Mouse (Mus musculus): Measurements from ENCODE around the gene Nbeal2. TPM values are rescaled to one million over a fixed set of nuclear protein-coding genes. Genes with fewer than 3 reads are reported as not detected.

The Nbeal2 gene
- 4.8 and 5.0 TPM in 2 replicates for polyA plus RNA-seq (2015; fragmentation: Nextera tagmentation; extraction: Ambion mirVana)

GRCm38 (mm10) chr9:110653655-110654461 lies at the start of gene Nbeal2:
Gene Nbeal2, minus strand, starts transcription at chr9:110654161.
- under 1% methylated on average over 75 of the region's 75 CpGs for WGBS
- Histone ChIP-seq H3K27ac (ENCODE audit: low read length) (peak within 1 kb of the TSS; percentile 63), H3K27me3 (ENCODE audit: insufficient read depth, low read length) (no peaks in the 10 kb centered on the region), H3K4me1 (ENCODE audit: insufficient read depth, low read length) (peaks cover 33% of the 10 kb centered on the region), H3K4me3 (ENCODE audit: low read length) (peak within 1 kb of the TSS; percentile 63), H3K36me3 (ENCODE audit: insufficient read depth, low read length) (no peaks in the 10 kb centered on the region), H3K4me2 (replicated peaks; ENCODE audit: low read depth, low read length) (peak within 1 kb of the TSS; percentile 80), H3K9me3 (ENCODE audit: low read length) (no peaks in the 10 kb centered on the region), H3K9ac (replicated peaks; ENCODE audit: low read length) (peak within 1 kb of the TSS; percentile 76)
- peak; percentile 94 for ATAC-seq (ENCODE audit: low FRiP score, low TSS enrichment)

GRCm38 (mm10) chr9:110702848-110703247 lies 48.9 kb upstream of the Nbeal2 start:
- H3K4me1 ChIP-seq (ENCODE audit: insufficient read depth, low read length) = no peaks in the 10 kb centered on the region
- H3K9ac ChIP-seq (replicated peaks; ENCODE audit: low read length) = no peak overlapping the region
- H3K4me3 ChIP-seq (ENCODE audit: low read length) = no peak overlapping the region
- WGBS = 86% methylated on average over 1 of the region's 1 CpGs
- no peaks in the 10 kb centered on the region for H3K36me3 ChIP-seq (ENCODE audit: insufficient read depth, low read length)
- no peak overlapping the region for H3K4me2 ChIP-seq (replicated peaks; ENCODE audit: low read depth, low read length)
- ATAC-seq (ENCODE audit: low FRiP score, low TSS enrichment) = no peak
- H3K9me3 ChIP-seq (ENCODE audit: low read length) = no peaks in the 10 kb centered on the region
- no peaks in the 10 kb centered on the region for H3K27me3 ChIP-seq (ENCODE audit: insufficient read depth, low read length)
- H3K27ac ChIP-seq (ENCODE audit: low read length) = no peak overlapping the region

GRCm38 (mm10) chr9:110701114-110702032 lies 47.4 kb upstream of the Nbeal2 start:
- Histone ChIP-seq H3K9me3 (ENCODE audit: low read length) (no peaks in the 10 kb centered on the region), H3K4me3 (ENCODE audit: low read length) (no peak overlapping the region), H3K36me3 (ENCODE audit: insufficient read depth, low read length) (peaks cover 5% of the 10 kb centered on the region; the same call in 1 of the 2 replicates), H3K4me1 (ENCODE audit: insufficient read depth, low read length) (no peaks in the 10 kb centered on the region), H3K9ac (replicated peaks; ENCODE audit: low read length) (no peak overlapping the region), H3K27me3 (ENCODE audit: insufficient read depth, low read length) (no peaks in the 10 kb centered on the region), H3K4me2 (replicated peaks; ENCODE audit: low read depth, low read length) (no peak overlapping the region), H3K27ac (ENCODE audit: low read length) (no peak overlapping the region)
- WGBS = 71% methylated on average over 12 of the region's 12 CpGs
- ATAC-seq (ENCODE audit: low FRiP score, low TSS enrichment) = no peak

- H3K27me3 ChIP-seq (ENCODE audit: insufficient read depth, low read length) = no peaks in the 10 kb centered on the region
- H3K9me3 ChIP-seq (ENCODE audit: low read length) = no peaks in the 10 kb centered on the region
- no peak overlapping the region for H3K4me3 ChIP-seq (ENCODE audit: low read length)
- 89% methylated on average over 3 of the region's 3 CpGs for WGBS
- H3K9ac ChIP-seq (replicated peaks; ENCODE audit: low read length) = no peak overlapping the region
- H3K4me1 ChIP-seq (ENCODE audit: insufficient read depth, low read length) = no peaks in the 10 kb centered on the region
- H3K4me2 ChIP-seq (replicated peaks; ENCODE audit: low read depth, low read length) = no peak overlapping the region
- peaks cover 12% of the 10 kb centered on the region; the same call in 1 of the 2 replicates for H3K36me3 ChIP-seq (ENCODE audit: insufficient read depth, low read length)
- H3K27ac ChIP-seq (ENCODE audit: low read length) = no peak overlapping the region
- ATAC-seq (ENCODE audit: low FRiP score, low TSS enrichment) = no peak
Measured at GRCm38 (mm10) chr9:110699574-110699973, 45.6 kb upstream of the Nbeal2 start.

GRCm38 (mm10) chr9:110697465-110697864 lies 43.5 kb upstream of the Nbeal2 start:
- no peak overlapping the region for H3K4me2 ChIP-seq (replicated peaks; ENCODE audit: low read depth, low read length)
- peaks cover 24% of the 10 kb centered on the region; the same call in 1 of the 2 replicates for H3K36me3 ChIP-seq (ENCODE audit: insufficient read depth, low read length)
- ATAC-seq (ENCODE audit: low FRiP score, low TSS enrichment) = peak; percentile 21; the same call in 1 of the 2 replicates
- no peaks in the 10 kb centered on the region for H3K4me1 ChIP-seq (ENCODE audit: insufficient read depth, low read length)
- H3K27ac ChIP-seq (ENCODE audit: low read length) = no peak overlapping the region
- H3K9me3 ChIP-seq (ENCODE audit: low read length) = no peaks in the 10 kb centered on the region
- no peak overlapping the region for H3K4me3 ChIP-seq (ENCODE audit: low read length)
- H3K27me3 ChIP-seq (ENCODE audit: insufficient read depth, low read length) = no peaks in the 10 kb centered on the region
- 74% methylated on average over 3 of the region's 3 CpGs for WGBS
- H3K9ac ChIP-seq (replicated peaks; ENCODE audit: low read length) = no peak overlapping the region

GRCm38 (mm10) chr9:110696427-110696826 lies 42.5 kb upstream of the Nbeal2 start:
- 94% methylated on average over 5 of the region's 5 CpGs for WGBS

GRCm38 (mm10) chr9:110695165-110695755 lies 41.3 kb upstream of the Nbeal2 start:
- no peak overlapping the region for H3K4me3 ChIP-seq (ENCODE audit: low read length)
- peaks cover under 1% of the 10 kb centered on the region; the same call in 1 of the 2 replicates for H3K4me1 ChIP-seq (ENCODE audit: insufficient read depth, low read length)
- no peaks in the 10 kb centered on the region for H3K9me3 ChIP-seq (ENCODE audit: low read length)
- ATAC-seq (ENCODE audit: low FRiP score, low TSS enrichment) = no peak
- H3K27me3 ChIP-seq (ENCODE audit: insufficient read depth, low read length) = no peaks in the 10 kb centered on the region
- no peak overlapping the region for H3K9ac ChIP-seq (replicated peaks; ENCODE audit: low read length)
- 84% methylated on average over 4 of the region's 4 CpGs for WGBS
- peaks cover 24% of the 10 kb centered on the region; the same call in 1 of the 2 replicates for H3K36me3 ChIP-seq (ENCODE audit: insufficient read depth, low read length)
- no peak overlapping the region for H3K27ac ChIP-seq (ENCODE audit: low read length)
- H3K4me2 ChIP-seq (replicated peaks; ENCODE audit: low read depth, low read length) = no peak overlapping the region

More at GRCm38 (mm10) chr9:110696427-110696826, 42.5 kb upstream of the Nbeal2 start:
- Histone ChIP-seq H3K9me3 (ENCODE audit: low read length) (no peaks in the 10 kb centered on the region), H3K4me2 (replicated peaks; ENCODE audit: low read depth, low read length) (no peak overlapping the region), H3K4me1 (ENCODE audit: insufficient read depth, low read length) (no peaks in the 10 kb centered on the region), H3K4me3 (ENCODE audit: low read length) (no peak overlapping the region), H3K36me3 (ENCODE audit: insufficient read depth, low read length) (peaks cover 24% of the 10 kb centered on the region; the same call in 1 of the 2 replicates), H3K27ac (ENCODE audit: low read length) (no peak overlapping the region), H3K27me3 (ENCODE audit: insufficient read depth, low read length) (no peaks in the 10 kb centered on the region), H3K9ac (replicated peaks; ENCODE audit: low read length) (no peak overlapping the region)
- ATAC-seq (ENCODE audit: low FRiP score, low TSS enrichment) = no peak

- Histone ChIP-seq H3K27ac (ENCODE audit: low read length) (peak overlapping the region; percentile 85), H3K9me3 (ENCODE audit: low read length) (no peaks in the 10 kb centered on the region), H3K4me3 (ENCODE audit: low read length) (no peak overlapping the region), H3K9ac (replicated peaks; ENCODE audit: low read length) (no peak overlapping the region), H3K4me2 (replicated peaks; ENCODE audit: low read depth, low read length) (no peak overlapping the region; the same call in 1 of the 2 replicates), H3K27me3 (ENCODE audit: insufficient read depth, low read length) (no peaks in the 10 kb centered on the region), H3K4me1 (ENCODE audit: insufficient read depth, low read length) (peaks cover 32% of the 10 kb centered on the region), H3K36me3 (ENCODE audit: insufficient read depth, low read length) (0 out of 2 replicates have a peak, but pooled peaks cover 9% of the 10 kb centered on the region)
- peak; percentile 71 for ATAC-seq (ENCODE audit: low FRiP score, low TSS enrichment)
- 68% methylated on average over 8 of the region's 8 CpGs for WGBS
Measured at GRCm38 (mm10) chr9:110689261-110689779, 35.4 kb upstream of the Nbeal2 start.

GRCm38 (mm10) chr9:110687846-110688245 lies 33.9 kb upstream of the Nbeal2 start:
- H3K9ac ChIP-seq (replicated peaks; ENCODE audit: low read length) = no peak overlapping the region
- no peaks in the 10 kb centered on the region for H3K9me3 ChIP-seq (ENCODE audit: low read length)
- H3K27me3 ChIP-seq (ENCODE audit: insufficient read depth, low read length) = no peaks in the 10 kb centered on the region
- 0 out of 2 replicates have a peak, but pooled peaks cover 3% of the 10 kb centered on the region for H3K36me3 ChIP-seq (ENCODE audit: insufficient read depth, low read length)
- peaks cover 46% of the 10 kb centered on the region for H3K4me1 ChIP-seq (ENCODE audit: insufficient read depth, low read length)
- H3K27ac ChIP-seq (ENCODE audit: low read length) = no peak overlapping the region
- no peak for ATAC-seq (ENCODE audit: low FRiP score, low TSS enrichment)
- WGBS = 89% methylated on average over 2 of the region's 2 CpGs
- H3K4me2 ChIP-seq (replicated peaks; ENCODE audit: low read depth, low read length) = no peak overlapping the region
- H3K4me3 ChIP-seq (ENCODE audit: low read length) = no peak overlapping the region

Data from kidney, embryonic 16.5 days (tissue).